Mouse (Mus musculus): ENCODE results near the gene Calr4.

Gene Calr4

GRCm38 (mm10) chr4:109234806-109235350 lies 593 bp downstream of the Calr4 start:
- no peak for DNase-seq (ENCODE audit: extremely low read depth, low read depth, low spot score)

GRCm38 (mm10) chr4:109236186-109236879 lies 2.0 kb downstream of the Calr4 start:
- DNase-seq (ENCODE audit: extremely low read depth, low read depth, low spot score): no peak

GRCm38 (mm10) chr4:109238428-109239268 lies 4.4 kb downstream of the Calr4 start:
- DNase-seq (ENCODE audit: extremely low read depth, low read depth, low spot score): peak; percentile 78

GRCm38 (mm10) chr4:109241221-109241620 lies 6.9 kb downstream of the Calr4 start:
- no peak for DNase-seq (ENCODE audit: extremely low read depth, low read depth, low spot score)

- no peak for DNase-seq (ENCODE audit: extremely low read depth, low read depth, low spot score)
These were observed 7.6 kb downstream of the Calr4 start for GRCm38 (mm10) chr4:109241934-109242333.

- no peak for DNase-seq (ENCODE audit: extremely low read depth, low read depth, low spot score)
These were observed 10.2 kb downstream of the Calr4 start for GRCm38 (mm10) chr4:109244506-109244905.

- DNase-seq (ENCODE audit: extremely low read depth, low read depth, low spot score): no peak
These were observed 10.8 kb downstream of the Calr4 start for GRCm38 (mm10) chr4:109245016-109245620.

- DNase-seq (ENCODE audit: extremely low read depth, low read depth, low spot score): no peak
These were observed 17.3 kb downstream of the Calr4 start for GRCm38 (mm10) chr4:109251605-109252004.

GRCm38 (mm10) chr4:109252199-109252598 lies 17.9 kb downstream of the Calr4 start:
- DNase-seq (ENCODE audit: extremely low read depth, low read depth, low spot score): no peak

- no peak for DNase-seq (ENCODE audit: extremely low read depth, low read depth, low spot score)
These were observed 19.4 kb downstream of the Calr4 start for GRCm38 (mm10) chr4:109253664-109254151.

GRCm38 (mm10) chr4:109254511-109254910 lies 20.2 kb downstream of the Calr4 start:
- no peak for DNase-seq (ENCODE audit: extremely low read depth, low read depth, low spot score)

- no peak for DNase-seq (ENCODE audit: extremely low read depth, low read depth, low spot score)
These were observed 21.0 kb downstream of the Calr4 start for GRCm38 (mm10) chr4:109255321-109255720.

GRCm38 (mm10) chr4:109255727-109256417 lies 21.6 kb downstream of the Calr4 start:
- no peak for DNase-seq (ENCODE audit: extremely low read depth, low read depth, low spot score)

GRCm38 (mm10) chr4:109256791-109257190 lies 22.5 kb downstream of the Calr4 start:
- no peak for DNase-seq (ENCODE audit: extremely low read depth, low read depth, low spot score)

GRCm38 (mm10) chr4:109257639-109258038 lies 23.4 kb downstream of the Calr4 start:
- no peak for DNase-seq (ENCODE audit: extremely low read depth, low read depth, low spot score)

- no peak for DNase-seq (ENCODE audit: extremely low read depth, low read depth, low spot score)
These were observed 27.8 kb downstream of the Calr4 start for GRCm38 (mm10) chr4:109262068-109262467.

- DNase-seq (ENCODE audit: extremely low read depth, low read depth, low spot score): no peak
These were observed 31.8 kb downstream of the Calr4 start for GRCm38 (mm10) chr4:109266056-109266455.

GRCm38 (mm10) chr4:109266744-109267143 lies 32.5 kb downstream of the Calr4 start:
- no peak for DNase-seq (ENCODE audit: extremely low read depth, low read depth, low spot score)

- DNase-seq (ENCODE audit: extremely low read depth, low read depth, low spot score): peak; percentile 34
These were observed 33.2 kb downstream of the Calr4 start for GRCm38 (mm10) chr4:109267452-109267851.

- DNase-seq (ENCODE audit: extremely low read depth, low read depth, low spot score): no peak
These were observed 34.6 kb downstream of the Calr4 start for GRCm38 (mm10) chr4:109268903-109269302.

- DNase-seq (ENCODE audit: extremely low read depth, low read depth, low spot score): no peak
These were observed 37.5 kb downstream of the Calr4 start for GRCm38 (mm10) chr4:109271803-109272202.
